Mouse (Mus musculus) liver, embryonic 14.5 days (tissue): ENCODE measurements around the gene Ccdc148.

Experiments
- CTCF ChIP-seq: IDR thresholded peaks from 2 replicates; pipeline ENCODE4 v1.5.1; 2016; ENCODE audit warnings: antibody characterized with exemption, low read depth, control low read depth
- EP300 ChIP-seq: IDR thresholded peaks from 2 replicates; pipeline ENCODE4 v1.6.1; 2016; ENCODE audit warnings: antibody characterized with exemption, low read depth

- TF ChIP-seq CTCF (no peak), EP300 (no peak)
Measured at GRCm38 (mm10) chr2:58906814-58907516, 253.5 kb downstream of the Ccdc148 start.
